8 mouse cellular contexts compared by ENCODE assay signal in genomic region chr8:120902346-120902745, GRCm38 (mm10).
DNase-seq lines count a peak whose midpoint lies in the region; ATAC-seq and TF ChIP-seq lines count a peak whose summit lies in the region.
"Had no signal": no experiment of that assay in that cellular context is flagged by ENCODE, and none has a peak within 500 bp of the region (broad histone marks: within the 10 kb centered on the region; RNA-seq: fewer than 3 reads in every experiment).

No protein-coding gene starts in this region.

- 25% methylated on average over 11 of the region's 11 CpGs for WGBS in intestine, postnatal 0 days
- 11% methylated on average over 11 of the region's 11 CpGs for WGBS in lung, postnatal 0 days
- 41% methylated on average over 11 of the region's 11 CpGs for WGBS in forebrain, embryonic 12.5 days
- 49% methylated on average over 11 of the region's 11 CpGs for WGBS in hindbrain, postnatal 0 days
- WGBS in liver, embryonic 12.5 days (ENCODE audit: insufficient replicate concordance), result 48% methylated on average over 11 of the region's 11 CpGs

- ATAC-seq in intestine, postnatal 0 days, result no peak
- ATAC-seq in lung, postnatal 0 days, result peak; percentile 26
- no peak for ATAC-seq in forebrain, embryonic 12.5 days (ENCODE audit: low FRiP score)
- no peak for ATAC-seq in hindbrain, postnatal 0 days
- ATAC-seq in liver, embryonic 12.5 days, result no peak

- peak; percentile 68 for DNase-seq in 3134 (ENCODE audit: extremely low read depth, insufficient read length, low spot score)
- DNase-seq in Muller cell, postnatal 12 days (ENCODE audit: inconsistent ontology term), result peak; percentile 39
- peak; percentile 47 for DNase-seq in lung, postnatal 0 days (ENCODE audit: low spot score)
- no peak for DNase-seq in hindbrain, postnatal 0 days (ENCODE audit: low spot score)

- no peak for TF ChIP-seq CTCF in intestine, postnatal 0 days (IDR thresholded peaks at IDR 0.05; ENCODE audit: low read depth)
- TF ChIP-seq CTCF in lung, postnatal 0 days (IDR thresholded peaks at IDR 0.05), result no peak
- no peak for TF ChIP-seq CTCF in hindbrain, postnatal 0 days (IDR thresholded peaks at IDR 0.05; ENCODE audit: low read depth)

- H3K9me3 ChIP-seq in intestine, postnatal 0 days (ENCODE audit: control insufficient read depth), result no peaks in the 10 kb centered on the region
- no peaks in the 10 kb centered on the region for H3K9me3 ChIP-seq in lung, postnatal 0 days (ENCODE audit: low read length)
- 0 out of 2 replicates have a peak, but pooled peaks cover 3% of the 10 kb centered on the region for H3K9me3 ChIP-seq in forebrain, embryonic 12.5 days
- H3K9me3 ChIP-seq in hindbrain, postnatal 0 days (ENCODE audit: low read length), result 0 out of 2 replicates have a peak, but pooled peaks cover 2% of the 10 kb centered on the region
- H3K9me3 ChIP-seq in liver, embryonic 12.5 days (replicated peaks), result no peaks in the 10 kb centered on the region; the same call in 1 of the 2 replicates

- no peaks in the 10 kb centered on the region for H3K4me1 ChIP-seq in intestine, postnatal 0 days (replicated peaks; ENCODE audit: control insufficient read depth, insufficient read depth, low read length)
- no peaks in the 10 kb centered on the region for H3K4me1 ChIP-seq in lung, postnatal 0 days (ENCODE audit: insufficient read depth, low read depth, low read length)
- H3K4me1 ChIP-seq in forebrain, embryonic 12.5 days, result no peaks in the 10 kb centered on the region
- H3K4me1 ChIP-seq in hindbrain, postnatal 0 days (ENCODE audit: insufficient read depth, low read length), result no peaks in the 10 kb centered on the region
- H3K4me1 ChIP-seq in liver, embryonic 12.5 days, result no peaks in the 10 kb centered on the region

- no peaks in the 10 kb centered on the region for H3K36me3 ChIP-seq in intestine, postnatal 0 days (ENCODE audit: control insufficient read depth, insufficient read depth)
- H3K36me3 ChIP-seq in lung, postnatal 0 days (ENCODE audit: insufficient read depth, low read length), result no peaks in the 10 kb centered on the region
- H3K36me3 ChIP-seq in forebrain, embryonic 12.5 days (replicated peaks), result no peaks in the 10 kb centered on the region
- H3K36me3 ChIP-seq in hindbrain, postnatal 0 days (ENCODE audit: insufficient read depth, low read length), result no peaks in the 10 kb centered on the region
- no peaks in the 10 kb centered on the region for H3K36me3 ChIP-seq in liver, embryonic 12.5 days

- no peak overlapping the region for H3K9ac ChIP-seq in intestine, postnatal 0 days (ENCODE audit: low read depth, low read length)
- no peak overlapping the region for H3K9ac ChIP-seq in lung, postnatal 0 days (replicated peaks; ENCODE audit: low read depth)
- no peak overlapping the region for H3K9ac ChIP-seq in forebrain, embryonic 12.5 days
- H3K9ac ChIP-seq in hindbrain, postnatal 0 days (replicated peaks; ENCODE audit: low read length), result no peak overlapping the region
- no peak overlapping the region for H3K9ac ChIP-seq in liver, embryonic 12.5 days

- H3K4me3 ChIP-seq in intestine, postnatal 0 days (ENCODE audit: low read depth, low read length), result no peak overlapping the region
- H3K4me3 ChIP-seq in lung, postnatal 0 days (ENCODE audit: low read depth, low read length), result no peak overlapping the region
- no peak overlapping the region for H3K4me3 ChIP-seq in forebrain, embryonic 12.5 days (replicated peaks)
- H3K4me3 ChIP-seq in hindbrain, postnatal 0 days (ENCODE audit: low read length), result no peak overlapping the region
- no peak overlapping the region for H3K4me3 ChIP-seq in liver, embryonic 12.5 days
- H3K4me3 ChIP-seq: myocyte had no signal

- no peak overlapping the region; the same call in 1 of the 2 replicates for H3K27ac ChIP-seq in intestine, postnatal 0 days (ENCODE audit: low read depth, low read length)
- H3K27ac ChIP-seq in lung, postnatal 0 days (ENCODE audit: low read length), result no peak overlapping the region
- no peak overlapping the region for H3K27ac ChIP-seq in forebrain, embryonic 12.5 days
- no peak overlapping the region for H3K27ac ChIP-seq in hindbrain, postnatal 0 days
- H3K27ac ChIP-seq in liver, embryonic 12.5 days, result no peak overlapping the region

- H3K27me3 ChIP-seq in intestine, postnatal 0 days (replicated peaks; ENCODE audit: control insufficient read depth, insufficient read depth, low read length), result no peaks in the 10 kb centered on the region
- H3K27me3 ChIP-seq in lung, postnatal 0 days (replicated peaks; ENCODE audit: insufficient read depth, low read length), result no peaks in the 10 kb centered on the region
- peaks cover 20% of the 10 kb centered on the region; the same call in 1 of the 2 replicates for H3K27me3 ChIP-seq in forebrain, embryonic 12.5 days
- H3K27me3 ChIP-seq in hindbrain, postnatal 0 days (ENCODE audit: insufficient read depth, low read length), result no peaks in the 10 kb centered on the region
- peaks cover 35% of the 10 kb centered on the region for H3K27me3 ChIP-seq in liver, embryonic 12.5 days (replicated peaks)

- no peak for TF ChIP-seq EP300 in lung, postnatal 0 days (IDR thresholded peaks at IDR 0.05)

- H3K4me2 ChIP-seq in intestine, postnatal 0 days (replicated peaks; ENCODE audit: low read depth), result 0 out of 2 replicates have a peak overlapping the region, but pooled peaks have one; percentile 1
- H3K4me2 ChIP-seq in lung, postnatal 0 days (replicated peaks; ENCODE audit: low read depth, low read length), result no peak overlapping the region
- no peak overlapping the region for H3K4me2 ChIP-seq in forebrain, embryonic 12.5 days
- no peak overlapping the region for H3K4me2 ChIP-seq in hindbrain, postnatal 0 days (ENCODE audit: low read depth, low read length)
- no peak overlapping the region for H3K4me2 ChIP-seq in liver, embryonic 12.5 days
